Mouse (Mus musculus) yolk sac, embryonic 10.5 days (tissue): ENCODE results near the gene Gm3417.
"Not testable (repeated sequence)": the region's sequence is repeated elsewhere in the genome, so short reads cannot be mapped to it uniquely, and the experiment has no call there.

Experiments
- DNase-seq: peaks from one replicate; pipeline ENCODE4 v3.0.0-alpha.2; 2017; ENCODE audit warnings: low spot score

Gene Gm3417

DNA sequence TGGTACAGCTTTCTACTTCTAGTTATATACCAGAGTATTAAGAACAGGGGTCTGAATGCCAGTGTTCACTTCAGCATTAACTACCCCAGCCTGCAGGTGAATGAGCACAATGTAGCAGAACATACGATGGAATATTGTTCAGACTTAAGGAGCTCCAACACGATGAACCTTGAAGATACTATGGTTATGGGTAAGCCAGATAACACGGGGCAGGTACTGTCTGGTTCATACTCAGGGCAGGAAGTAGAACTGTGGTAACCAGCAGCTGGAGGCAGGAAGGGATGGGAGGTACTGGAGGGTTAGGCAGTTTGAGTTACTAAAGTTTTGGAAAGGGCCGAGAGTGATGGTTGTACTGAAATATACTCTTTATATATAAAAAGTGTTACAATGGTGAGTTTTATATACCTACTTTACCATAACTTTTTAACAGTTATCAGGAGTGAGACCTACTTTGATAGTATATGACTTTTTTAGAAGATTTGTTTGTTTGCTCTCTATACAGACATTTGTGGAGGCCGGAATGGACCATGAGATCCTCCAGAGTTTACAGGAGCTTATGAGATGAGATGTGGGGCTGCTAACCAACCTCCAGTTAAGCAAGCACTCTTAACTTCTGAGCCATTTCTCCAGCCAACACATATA, 19.8 kb downstream of the Gm3417 start:
- DNase-seq: no peak

DNA sequence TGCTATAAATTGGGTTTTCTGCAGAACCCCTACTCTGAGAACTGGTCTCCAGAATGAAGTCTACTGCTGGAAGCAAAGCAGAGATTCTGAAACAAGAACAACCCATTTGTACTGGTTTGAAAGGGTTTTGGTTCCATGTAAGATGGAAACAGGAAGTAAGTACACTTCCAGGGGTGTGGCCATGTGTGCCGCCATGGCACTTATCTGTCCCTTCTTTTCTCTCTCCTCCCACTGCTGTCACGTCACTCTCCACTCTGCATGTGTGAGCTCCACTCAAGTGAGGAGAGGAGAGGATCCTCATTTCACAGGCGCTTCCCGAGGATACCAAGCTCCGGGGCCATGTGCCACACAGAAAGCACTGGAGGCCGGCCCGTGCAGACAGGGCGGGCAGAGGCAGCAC, 25.1 kb downstream of the Gm3417 start:
- no peak for DNase-seq

DNA sequence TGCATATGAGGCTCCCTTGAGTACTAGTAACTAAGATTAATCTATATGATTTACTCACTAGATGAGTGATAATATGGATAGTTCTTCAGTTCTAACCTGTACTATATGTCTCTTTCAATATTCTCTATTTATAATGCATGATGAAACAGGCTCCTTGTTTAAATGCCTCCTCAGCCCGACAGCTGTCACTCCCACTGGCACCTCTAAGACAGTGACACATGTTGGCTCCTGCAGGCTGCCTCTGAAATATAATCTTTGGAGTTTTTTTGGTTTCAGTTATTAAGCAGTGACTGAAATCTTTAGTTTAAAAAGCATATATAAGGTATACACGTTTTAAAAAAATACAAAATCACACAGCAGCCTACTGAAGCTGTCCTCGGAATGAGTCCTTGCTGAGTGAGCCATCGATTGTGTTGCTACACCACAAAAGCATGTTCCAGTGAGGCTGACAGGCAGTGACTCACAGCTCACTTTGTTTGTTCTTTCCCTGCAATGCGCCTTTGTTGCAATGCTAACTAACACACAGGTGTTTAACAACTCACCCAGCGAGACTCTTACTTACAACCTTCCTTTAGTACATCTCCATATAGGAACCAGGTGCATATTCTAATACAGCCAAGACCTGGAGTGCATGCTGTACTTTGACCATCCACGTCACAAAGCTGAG, 29.3 kb downstream of the Gm3417 start:
- DNase-seq: no peak

DNA sequence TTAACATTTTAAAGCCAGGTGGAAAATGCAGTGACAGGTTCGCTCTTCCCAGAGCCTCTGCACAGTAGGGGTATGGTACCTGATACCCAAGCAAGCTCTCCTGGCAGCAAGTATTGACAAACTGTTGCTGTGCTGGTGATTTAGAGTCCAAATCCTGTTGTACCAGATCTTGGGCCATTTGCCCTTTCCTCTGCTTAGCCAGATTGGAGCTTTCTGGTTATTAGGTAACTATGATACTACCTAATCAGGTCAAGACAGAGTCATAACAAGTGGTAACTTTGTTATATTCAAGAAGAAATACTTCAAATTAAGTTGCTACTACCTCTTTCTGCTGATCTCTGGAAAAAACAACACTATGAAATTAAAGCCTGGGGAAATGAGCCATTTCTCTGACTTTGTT, 34.0 kb downstream of the Gm3417 start:
- DNase-seq: no peak

DNA sequence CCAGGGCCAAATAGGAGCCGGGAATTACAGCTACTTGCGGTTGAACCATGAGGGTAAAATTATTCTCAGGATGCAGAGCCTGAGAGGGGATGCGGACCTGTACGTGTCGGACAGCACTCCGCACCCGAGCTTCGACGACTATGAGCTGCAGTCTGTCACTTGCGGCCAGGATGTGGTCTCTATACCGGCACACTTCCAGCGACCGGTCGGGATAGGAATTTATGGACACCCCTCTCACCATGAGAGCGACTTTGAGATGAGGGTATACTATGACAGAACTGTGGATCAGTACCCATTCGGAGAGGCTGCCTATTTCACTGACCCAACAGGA, 34.9 kb downstream of the Gm3417 start:
- no peak for DNase-seq

DNA sequence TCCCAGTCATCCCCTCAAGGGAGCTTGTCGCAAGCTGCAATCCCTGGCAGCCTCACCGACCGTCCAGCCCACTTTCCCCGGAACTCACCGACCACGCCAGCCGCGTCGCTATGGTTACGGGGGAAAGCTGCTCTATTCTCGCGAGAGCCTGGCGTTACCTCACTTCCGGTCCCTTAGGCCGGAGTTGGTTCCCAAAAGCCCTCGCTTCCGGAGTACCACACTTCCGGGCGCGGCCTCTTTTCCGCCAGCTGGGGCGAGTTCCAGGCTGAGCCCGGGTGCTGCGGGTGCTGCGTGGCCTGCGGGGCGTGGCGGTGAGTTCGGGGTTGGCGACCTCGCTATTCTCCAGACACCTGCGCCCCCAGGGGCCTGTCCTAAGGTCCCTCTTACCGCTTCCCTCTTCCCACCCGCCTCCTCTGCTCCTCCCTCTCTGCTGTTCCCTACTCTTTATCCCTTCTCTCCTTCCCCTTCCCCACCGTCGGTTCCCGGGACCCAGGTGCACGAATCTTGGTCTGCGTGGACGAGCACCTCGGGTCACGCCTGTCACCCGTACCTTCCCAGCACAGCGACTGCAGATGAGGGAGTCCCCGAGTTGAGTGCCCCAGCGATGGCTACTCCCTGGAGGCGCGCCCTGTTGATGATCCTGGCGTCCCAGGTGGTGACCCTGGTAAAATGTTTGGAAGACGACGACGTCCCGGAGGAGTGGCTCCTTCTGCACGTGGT, 35.4 kb downstream of the Gm3417 start, which contains the start of the genes Wdr27 and 1600012H06Rik:
TSS of gene Wdr27 (minus strand) at position 150 of the 720 bp plus-strand sequence.
TSS of gene 1600012H06Rik (plus strand) at position 176 of the 720 bp plus-strand sequence.
- DNase-seq: peak; percentile 97

DNA sequence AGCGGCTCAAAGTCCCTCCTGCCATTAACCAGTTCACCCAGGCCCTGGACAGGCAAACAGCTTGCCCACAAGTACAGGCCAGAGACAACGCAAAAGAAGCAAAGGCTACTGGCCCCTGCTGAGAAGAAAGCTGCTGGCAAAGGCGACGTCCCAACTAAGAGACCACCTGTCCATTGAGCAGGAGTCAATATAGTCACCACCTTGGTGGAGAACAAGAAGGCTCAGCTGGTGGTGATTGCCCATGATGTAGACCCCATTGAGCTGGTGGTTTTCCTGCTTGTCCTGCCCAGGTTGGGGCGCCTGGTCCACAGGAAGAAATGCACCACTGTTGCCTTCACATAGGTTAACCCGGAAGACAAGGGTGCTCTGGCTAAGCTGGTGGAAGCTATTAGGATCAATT, 36.4 kb downstream of the Gm3417 start:
- not testable (repeated sequence) for DNase-seq

DNA sequence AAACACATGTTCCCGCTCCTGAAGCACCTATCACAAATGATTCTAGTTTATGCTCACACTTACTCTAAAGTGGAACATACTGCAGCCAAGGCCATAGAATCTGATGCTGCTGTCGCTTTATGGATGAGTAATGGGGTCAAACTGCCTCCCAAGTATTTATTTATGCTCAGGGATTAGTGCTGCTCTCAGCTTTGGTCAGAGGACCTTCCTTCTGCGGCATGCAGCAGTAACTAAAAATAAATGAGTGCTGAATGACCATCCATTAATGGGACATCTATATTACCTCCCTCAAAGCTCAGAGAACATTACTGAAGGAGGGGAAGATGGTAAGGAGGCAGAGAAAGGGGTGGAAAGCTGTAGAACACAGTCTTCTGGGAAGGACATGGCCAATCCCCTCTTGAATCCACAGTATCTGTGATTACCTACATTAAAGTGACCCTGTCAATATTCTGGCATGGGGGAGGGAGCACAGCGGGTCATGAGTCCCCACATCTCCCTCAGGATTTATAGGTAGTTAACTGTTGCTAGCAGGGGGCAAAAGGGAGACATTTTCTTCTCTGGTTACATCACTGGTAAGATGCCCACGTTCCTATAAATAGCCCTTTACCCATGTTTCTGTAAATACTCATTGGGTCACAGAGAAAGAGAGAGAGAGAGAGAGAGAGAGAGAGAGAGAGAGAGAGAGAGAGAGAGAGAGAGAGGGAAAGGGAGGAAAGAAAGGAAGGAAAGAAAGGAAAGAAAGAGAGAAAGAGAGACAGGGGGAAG, 42.6 kb downstream of the Gm3417 start:
- DNase-seq: no peak

DNA sequence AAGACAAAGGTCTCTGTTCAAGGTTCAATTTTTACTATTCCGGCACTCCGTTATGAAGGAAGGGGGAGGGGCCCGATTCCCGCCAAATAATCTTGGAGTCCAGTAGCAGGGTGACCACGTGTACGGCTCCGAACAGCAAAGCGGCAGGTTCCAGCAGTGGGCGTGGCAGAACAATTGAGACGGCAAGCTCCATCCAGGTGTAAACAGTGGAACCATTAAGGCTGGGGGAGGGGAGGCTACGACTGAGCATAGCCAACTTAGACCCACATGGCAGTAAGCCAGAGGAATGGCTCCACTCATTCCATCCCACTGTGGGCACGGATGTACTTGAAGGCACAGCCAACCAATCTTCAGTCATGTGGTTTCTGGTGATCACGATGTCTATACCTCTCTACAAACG, 43.3 kb downstream of the Gm3417 start:
- not testable (repeated sequence) for DNase-seq

DNA sequence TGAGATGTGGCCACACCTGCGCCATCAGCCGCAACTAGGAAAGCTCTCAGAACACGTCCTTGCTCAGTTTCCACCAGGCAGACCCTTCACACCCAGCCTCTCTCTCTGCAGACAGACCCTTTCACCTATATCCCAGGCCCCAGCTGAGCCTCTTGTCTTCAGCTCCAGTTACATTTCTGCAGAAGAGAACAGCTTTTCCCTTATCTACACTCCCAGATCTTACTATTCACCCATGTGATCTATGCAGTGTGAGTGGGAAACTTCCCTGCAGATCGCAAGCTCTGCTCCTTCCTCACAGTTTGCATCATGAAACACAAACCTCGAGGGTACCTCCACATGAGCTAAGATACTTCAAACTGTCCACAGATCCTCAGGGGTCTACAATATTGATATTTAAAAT, 47.1 kb downstream of the Gm3417 start:
- DNase-seq: no peak

DNA sequence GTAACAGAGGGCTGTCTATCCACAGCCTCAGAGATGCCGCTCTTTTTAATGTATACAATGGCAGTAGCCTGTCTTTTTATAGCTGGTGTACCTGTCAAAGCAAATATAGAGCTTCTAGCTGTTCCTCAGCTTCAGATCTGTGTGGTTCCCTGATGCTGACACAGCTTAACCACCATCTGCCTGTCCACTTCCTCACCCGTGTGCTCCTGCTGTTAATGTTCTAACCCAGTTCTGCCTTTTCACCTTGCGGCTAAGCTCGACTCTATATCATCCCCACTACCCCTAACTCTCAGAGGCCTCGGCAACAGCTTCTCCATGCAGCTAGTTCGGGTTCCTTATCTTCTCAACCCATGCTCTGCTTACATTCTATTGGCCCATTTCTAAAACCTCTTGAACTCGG, 47.9 kb downstream of the Gm3417 start:
- no peak for DNase-seq

DNA sequence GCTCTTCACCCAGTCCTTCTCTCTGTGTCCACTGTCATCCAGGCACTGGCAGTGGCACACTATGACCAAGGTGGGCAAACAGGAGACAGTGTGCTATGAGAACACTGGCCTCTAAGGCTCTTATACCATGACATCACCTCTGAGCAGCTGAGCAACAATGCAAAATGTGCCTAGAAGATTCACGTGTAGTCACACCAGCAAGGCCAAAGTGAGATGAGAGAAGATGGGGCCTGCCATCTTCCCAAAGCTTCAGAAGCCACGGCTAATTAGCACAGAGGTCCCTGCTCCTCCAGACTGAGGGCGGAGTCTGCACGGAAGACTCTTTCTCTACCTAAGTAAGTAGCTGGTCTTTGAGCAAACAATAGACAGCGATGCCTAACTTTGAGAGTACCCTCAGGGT, 50.0 kb downstream of the Gm3417 start:
- no peak for DNase-seq

DNA sequence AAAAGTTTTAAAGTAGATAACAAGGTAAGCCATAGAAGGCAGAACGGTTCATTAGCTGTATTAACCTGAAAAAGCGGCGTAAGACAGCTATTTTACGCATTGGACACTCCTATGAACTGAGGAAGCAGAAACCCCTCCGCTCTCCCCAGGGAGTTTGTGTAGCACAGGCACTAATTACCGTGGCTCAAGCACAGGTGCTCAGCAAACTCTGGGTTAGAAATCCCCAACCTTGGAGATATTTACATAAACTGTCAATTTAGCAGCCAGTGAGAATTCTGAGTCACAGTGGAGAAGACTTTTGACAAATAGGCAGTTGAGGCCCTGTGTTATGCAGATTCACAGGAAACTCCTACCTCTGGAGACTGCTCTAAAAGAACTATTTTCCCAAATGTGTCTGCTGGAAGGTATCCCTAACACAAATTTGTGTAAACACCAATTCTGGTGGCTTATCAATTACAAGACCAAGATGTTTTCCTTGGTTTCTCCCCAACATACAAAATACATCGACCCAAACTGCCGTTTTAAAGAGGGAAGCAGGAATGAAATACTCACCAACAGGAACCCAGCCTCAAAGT, 50.9 kb downstream of the Gm3417 start:
- no peak for DNase-seq

DNA sequence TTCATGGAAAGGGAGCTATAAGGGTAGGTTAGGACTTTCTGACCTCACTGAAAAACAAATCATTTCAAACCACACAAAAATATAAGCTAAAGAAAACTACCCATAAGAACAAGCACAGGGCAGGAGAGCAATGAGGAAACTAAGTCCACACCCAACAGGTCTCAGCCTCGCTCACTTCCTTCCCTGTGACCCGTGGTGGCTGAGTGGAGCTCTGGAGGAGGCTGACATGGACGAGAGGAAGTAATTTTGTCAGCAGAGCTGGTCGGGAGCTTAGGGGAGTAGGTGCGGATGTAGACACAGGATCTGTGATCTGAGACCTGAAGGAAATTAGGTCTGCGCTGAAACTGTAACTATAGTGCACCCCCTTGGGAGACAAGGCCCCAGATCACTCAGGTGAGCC, 57.0 kb downstream of the Gm3417 start:
- no peak for DNase-seq

DNA sequence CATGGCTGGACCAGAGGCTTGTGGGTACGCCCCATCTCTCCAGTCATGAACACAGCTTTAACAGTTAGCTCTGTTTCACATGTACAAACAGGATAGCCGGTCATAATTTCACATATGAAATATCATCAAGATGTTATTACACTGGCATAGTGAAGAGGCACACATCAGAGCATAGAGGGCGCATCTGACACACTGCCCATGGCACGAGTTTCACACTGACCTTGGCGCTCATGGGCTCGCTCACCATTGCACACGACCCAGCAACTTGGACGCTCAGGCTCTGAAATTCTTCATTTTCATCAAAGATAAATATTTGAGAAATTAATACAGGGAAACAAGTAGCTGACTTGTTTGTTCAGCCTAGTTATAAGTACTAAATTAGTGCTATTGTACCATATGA, 60.7 kb downstream of the Gm3417 start:
- DNase-seq: no peak

DNA sequence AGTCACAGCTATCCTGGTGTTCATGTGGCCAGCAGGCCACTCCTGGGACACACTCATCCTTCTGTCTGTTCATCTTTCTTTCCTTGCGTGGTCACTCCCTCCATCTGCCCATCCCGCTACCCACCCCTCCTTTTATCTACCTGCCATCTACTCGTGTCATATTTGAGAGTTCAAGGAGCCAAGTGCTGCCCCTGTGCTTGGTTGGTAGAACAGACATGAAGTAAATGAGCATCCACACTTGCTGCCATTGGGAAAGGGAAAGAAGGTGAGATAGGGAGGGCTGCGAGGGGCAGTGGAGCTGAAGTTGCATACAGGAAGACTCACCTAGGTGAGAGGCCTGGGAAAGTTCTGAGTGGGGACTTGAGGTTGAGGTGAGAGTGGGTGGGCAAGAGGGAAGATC, 64.2 kb downstream of the Gm3417 start:
- no peak for DNase-seq
